Mouse (Mus musculus) forebrain, embryonic 16.5 days (tissue): ENCODE results near the gene Cdon. TPM values are rescaled to one million over a fixed set of nuclear protein-coding genes. Genes with fewer than 3 reads are reported as not detected.

Experiments used
- ATAC-seq: fragments of 200-750 bp; cut with Nextera tagmentation; 2 replicates; pipeline ENCODE4 v1.8.0; 2017; ENCODE audit warnings: mild to moderate bottlenecking, moderate library complexity
- H3K27ac ChIP-seq: fragments of 300-500 bp; sonication (generic); 2 replicates; pipeline ENCODE4 v1.5.1; 2014; ENCODE audit warnings: low read length, control low read depth
- H3K27me3 ChIP-seq: fragments of 300-500 bp; sonication (generic); replicated peaks from 2 replicates; pipeline ENCODE4 v1.6.1; 2014; ENCODE audit warnings: low read length; ENCODE audit not compliant: control insufficient read depth, insufficient read depth
- H3K36me3 ChIP-seq: fragments of 300-500 bp; sonication (generic); 2 replicates; pipeline ENCODE4 v1.6.1; 2014; ENCODE audit not compliant: control insufficient read depth, insufficient read depth
- H3K4me1 ChIP-seq: fragments of 300-500 bp; sonication (generic); replicated peaks from 2 replicates; pipeline ENCODE4 v1.6.1; 2014; ENCODE audit warnings: low read length; ENCODE audit not compliant: control insufficient read depth, insufficient read depth
- H3K4me2 ChIP-seq: fragments of 300-500 bp; sonication (generic); 2 replicates; pipeline ENCODE4 v1.6.1; 2014; ENCODE audit warnings: mild to moderate bottlenecking, low read length, control low read depth
- H3K4me3 ChIP-seq: fragments of 300-500 bp; sonication (generic); replicated peaks from 2 replicates; pipeline ENCODE4 v1.5.1; 2014; ENCODE audit warnings: mild to moderate bottlenecking, low read length, control low read depth
- H3K9ac ChIP-seq: fragments of 300-500 bp; sonication (generic); replicated peaks from 2 replicates; pipeline ENCODE4 v1.6.1; 2014; ENCODE audit warnings: low read depth, low read length, control low read depth
- H3K9me3 ChIP-seq: fragments of 300-500 bp; sonication (generic); 2 replicates; pipeline ENCODE4 v1.6.1; 2016; ENCODE audit warnings: low read length; ENCODE audit not compliant: control insufficient read depth
- WGBS: fragments of 180-500 bp; shearing (Covaris S2); extraction: QIAGEN DNeasy Blood & Tissue Kit; methylation state at CpG from one replicate; pipeline ENCODE4 v1.1.7; 2014; 5-methylcytosine and 5-hydroxymethylcytosine counted together
- polyA plus RNA-seq: library from polyadenylated mRNA; unstranded; fragments of >200 nt; fragmentation: Nextera tagmentation; extraction: Ambion mirVana; gene quantifications from 2 replicates; pipeline ENCODE4 v1.2.1, GENCODE M21; 2015

Cdon gene
- polyA plus RNA-seq, 1 experiment from 2014 or later, result 12.3 TPM

DNA sequence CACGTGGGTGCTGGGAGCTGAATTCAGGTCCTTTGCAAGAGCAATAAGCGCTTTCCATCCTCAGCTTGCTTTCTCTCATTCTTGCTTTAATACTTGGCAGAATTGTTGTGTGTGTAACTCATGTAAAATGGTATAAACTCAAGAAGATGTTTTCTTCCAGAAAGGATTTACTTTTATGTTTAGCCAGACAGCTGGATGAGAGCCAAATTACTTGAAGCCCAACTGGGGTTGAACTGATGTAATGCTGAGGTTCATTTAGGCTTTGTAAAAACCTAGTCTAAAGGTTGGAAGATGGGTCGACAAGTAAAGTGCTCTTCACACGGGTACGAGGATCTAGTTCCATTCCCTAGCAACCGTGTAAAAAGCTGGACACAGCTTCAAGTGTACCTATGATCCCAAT is 79.0 kb downstream of the Cdon start:
- Histone ChIP-seq H3K27me3 (no peaks in the 10 kb centered on the region), H3K36me3 (peaks cover 16% of the 10 kb centered on the region), H3K27ac (no peak overlapping the region), H3K9ac (no peak overlapping the region), H3K4me3 (no peak overlapping the region), H3K9me3 (no peaks in the 10 kb centered on the region), H3K4me2 (no peak overlapping the region), H3K4me1 (no peaks in the 10 kb centered on the region)
- no peak for ATAC-seq
- 49% methylated on average over 6 of the region's 6 CpGs for WGBS

DNA sequence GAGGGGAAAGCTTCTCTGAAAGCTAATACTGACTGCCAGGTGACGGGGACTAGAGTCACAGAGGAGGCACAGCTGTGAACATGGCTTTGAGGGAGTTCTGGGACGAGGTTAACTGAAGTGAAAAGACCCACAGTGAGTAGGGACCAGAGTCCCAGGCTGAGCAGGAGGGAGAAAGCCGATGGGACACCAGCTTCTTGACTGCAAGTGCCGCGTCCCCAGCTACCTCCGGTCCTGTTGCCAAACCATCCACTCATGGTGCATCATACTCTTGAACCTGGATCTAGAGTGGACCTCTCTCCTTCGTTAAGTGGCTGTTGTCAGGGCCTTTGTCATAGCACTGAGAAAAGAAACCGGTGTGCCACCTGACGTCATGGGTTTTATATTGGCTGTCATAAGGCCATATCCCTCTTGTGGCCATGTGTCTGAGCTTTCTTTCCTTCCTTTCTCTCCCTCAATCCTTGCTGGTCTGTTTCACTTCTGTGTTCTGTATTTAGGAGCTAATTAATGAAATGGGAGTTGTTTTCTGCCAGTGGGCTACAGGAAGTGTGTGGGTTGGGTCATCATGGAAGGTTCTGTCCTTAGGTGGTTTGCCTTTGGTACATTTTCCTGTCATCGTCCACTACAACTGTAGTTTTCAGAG is 81.6 kb downstream of the Cdon start:
- Histone ChIP-seq H3K36me3 (peaks cover 16% of the 10 kb centered on the region), H3K4me1 (peaks cover 3% of the 10 kb centered on the region), H3K4me2 (no peak overlapping the region), H3K9me3 (no peaks in the 10 kb centered on the region), H3K9ac (no peak overlapping the region), H3K27ac (no peak overlapping the region), H3K4me3 (no peak overlapping the region), H3K27me3 (no peaks in the 10 kb centered on the region)
- no peak for ATAC-seq
- WGBS, result 79% methylated on average over 10 of the region's 10 CpGs

DNA sequence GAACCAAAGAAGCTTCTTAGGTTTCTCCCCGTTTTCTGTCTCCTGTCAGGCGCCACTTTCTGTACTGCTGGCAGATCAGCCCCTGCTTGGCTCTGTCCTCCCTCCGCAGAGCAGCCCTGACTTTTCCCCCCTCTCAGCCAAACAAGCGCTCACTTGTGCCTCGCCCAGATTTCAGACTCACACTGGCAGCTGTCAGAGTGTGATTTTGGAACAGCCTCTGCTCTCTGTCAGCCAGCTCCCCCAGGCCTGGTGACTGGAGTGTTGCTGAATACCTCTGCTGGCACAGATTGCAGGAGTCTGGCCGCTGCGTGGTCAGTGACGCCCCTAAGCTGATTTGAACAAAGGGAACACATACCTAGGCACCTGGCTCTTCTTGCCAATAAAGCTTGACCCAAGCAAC is 87.3 kb downstream of the Cdon start:
- ATAC-seq, result peak; percentile 90
- Histone ChIP-seq H3K36me3 (peaks cover 8% of the 10 kb centered on the region; the same call in 1 of the 2 replicates), H3K4me1 (peaks cover 17% of the 10 kb centered on the region), H3K9ac (no peak overlapping the region), H3K4me2 (no peak overlapping the region), H3K27me3 (no peaks in the 10 kb centered on the region), H3K27ac (peak overlapping the region; percentile 54), H3K9me3 (no peaks in the 10 kb centered on the region), H3K4me3 (no peak overlapping the region)
- WGBS, result 17% methylated on average over 8 of the region's 8 CpGs

DNA sequence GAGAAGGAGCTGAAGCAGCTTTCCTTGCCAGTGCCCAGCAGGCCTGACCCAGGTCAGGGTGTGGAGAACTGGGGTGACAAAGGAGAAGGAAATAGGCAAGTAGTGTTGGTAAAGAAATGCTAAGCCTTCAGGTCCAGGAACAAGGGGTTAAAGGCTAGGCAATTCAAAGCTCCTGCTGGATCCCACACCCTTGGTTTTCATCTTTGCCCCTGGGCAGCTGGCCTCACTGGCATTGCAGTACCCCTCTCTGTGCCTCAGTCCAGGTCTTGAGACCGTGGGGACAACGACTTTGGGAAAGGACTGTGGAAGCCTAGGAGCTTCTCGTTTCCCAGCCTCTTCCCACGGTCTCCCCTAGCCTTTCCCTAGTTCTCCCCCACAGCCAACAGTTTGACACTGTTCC is 93.0 kb downstream of the Cdon start:
- WGBS, result 85% methylated on average over 4 of the region's 4 CpGs

DNA sequence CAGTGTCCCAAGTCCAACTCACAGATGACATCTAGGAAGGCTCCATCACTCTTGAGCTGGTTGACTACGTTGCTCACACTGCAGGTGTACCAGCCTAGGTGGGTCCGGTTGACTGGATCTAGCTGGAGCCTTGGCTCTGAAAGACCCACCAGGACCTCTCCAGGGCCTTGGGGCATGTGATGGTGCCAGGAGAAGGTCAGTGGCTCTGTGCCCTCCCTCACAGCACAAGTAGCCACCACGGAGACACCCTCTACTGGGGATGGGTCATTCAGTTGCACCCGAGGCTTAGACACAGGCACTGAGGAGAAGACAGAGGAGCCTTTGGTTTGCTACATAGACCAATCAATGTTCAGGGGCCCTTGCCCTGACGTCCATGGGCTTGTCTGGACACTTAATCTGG is 95.3 kb downstream of the Cdon start:
- ATAC-seq, result no peak

More for the DNA sequence above, 93.0 kb downstream of the Cdon start:
- Histone ChIP-seq H3K9me3 (no peaks in the 10 kb centered on the region), H3K27ac (no peak overlapping the region), H3K27me3 (no peaks in the 10 kb centered on the region), H3K36me3 (no peaks in the 10 kb centered on the region), H3K9ac (no peak overlapping the region), H3K4me1 (no peaks in the 10 kb centered on the region), H3K4me2 (no peak overlapping the region), H3K4me3 (no peak overlapping the region)
- no peak for ATAC-seq

DNA sequence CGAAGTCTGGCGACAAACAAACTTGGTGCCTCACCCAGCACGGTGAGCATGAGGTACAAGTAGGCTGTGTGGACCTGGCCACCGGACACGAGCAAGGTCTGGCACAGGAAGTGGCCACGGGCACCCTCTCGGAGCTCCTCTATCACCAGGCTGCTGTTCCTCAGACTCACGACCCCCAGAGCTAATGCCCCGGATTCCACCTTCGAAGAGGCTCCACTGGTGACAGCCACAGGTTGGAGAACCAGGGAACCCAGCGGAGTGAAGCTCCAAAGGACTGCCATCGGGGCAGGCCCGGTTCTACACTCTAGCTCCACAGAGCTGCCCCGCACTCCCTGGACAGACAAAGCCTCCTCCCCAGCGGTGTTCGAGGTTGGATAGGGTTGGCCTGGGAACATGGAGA is 95.8 kb downstream of the Cdon start:
- no peak for ATAC-seq
- Histone ChIP-seq H3K4me3 (no peak overlapping the region), H3K9ac (no peak overlapping the region), H3K27me3 (no peaks in the 10 kb centered on the region), H3K36me3 (no peaks in the 10 kb centered on the region), H3K27ac (no peak overlapping the region), H3K9me3 (no peaks in the 10 kb centered on the region), H3K4me1 (no peaks in the 10 kb centered on the region), H3K4me2 (no peak overlapping the region)
- 95% methylated on average over 16 of the region's 16 CpGs for WGBS

More for the DNA sequence above, 95.3 kb downstream of the Cdon start:
- no peaks in the 10 kb centered on the region for H3K9me3 ChIP-seq
- no peaks in the 10 kb centered on the region for H3K36me3 ChIP-seq
- H3K9ac ChIP-seq, result no peak overlapping the region
- WGBS, result 85% methylated on average over 5 of the region's 5 CpGs
- H3K27me3 ChIP-seq, result no peaks in the 10 kb centered on the region
- H3K4me2 ChIP-seq, result no peak overlapping the region
- no peak overlapping the region for H3K27ac ChIP-seq
- no peak overlapping the region for H3K4me3 ChIP-seq
- H3K4me1 ChIP-seq, result no peaks in the 10 kb centered on the region

DNA sequence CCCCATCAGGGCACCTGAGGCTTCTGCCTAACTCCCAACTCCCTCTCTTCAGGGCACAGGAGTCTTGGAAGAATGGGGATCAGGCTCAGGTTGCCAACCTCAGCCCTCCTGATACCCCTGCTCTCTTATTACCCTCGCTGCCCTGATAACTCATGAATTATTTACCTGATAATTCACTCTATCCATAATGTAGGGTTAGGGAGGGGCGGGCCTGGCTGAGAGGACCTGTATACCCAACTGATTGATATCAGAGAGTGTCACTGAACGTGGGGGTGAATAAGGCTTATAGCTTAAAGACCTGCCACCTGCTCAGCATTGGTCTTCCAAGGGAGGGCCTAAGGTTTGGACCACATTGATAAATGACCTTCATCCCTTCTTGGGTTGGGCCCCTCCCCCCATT is 97.2 kb downstream of the Cdon start, which contains the start of gene Gm1113:
Gene Gm1113 (minus strand): TSS at position 101 of the 400 bp plus-strand sequence.
- Histone ChIP-seq H3K9me3 (no peaks in the 10 kb centered on the region), H3K4me1 (peaks cover 7% of the 10 kb centered on the region), H3K4me3 (no peak within 1 kb of the TSS), H3K9ac (no peak within 1 kb of the TSS), H3K4me2 (no peak within 1 kb of the TSS), H3K27ac (no peak within 1 kb of the TSS), H3K27me3 (no peaks in the 10 kb centered on the region), H3K36me3 (no peaks in the 10 kb centered on the region)
- no peak for ATAC-seq
- 78% methylated on average over 3 of the region's 3 CpGs for WGBS

DNA sequence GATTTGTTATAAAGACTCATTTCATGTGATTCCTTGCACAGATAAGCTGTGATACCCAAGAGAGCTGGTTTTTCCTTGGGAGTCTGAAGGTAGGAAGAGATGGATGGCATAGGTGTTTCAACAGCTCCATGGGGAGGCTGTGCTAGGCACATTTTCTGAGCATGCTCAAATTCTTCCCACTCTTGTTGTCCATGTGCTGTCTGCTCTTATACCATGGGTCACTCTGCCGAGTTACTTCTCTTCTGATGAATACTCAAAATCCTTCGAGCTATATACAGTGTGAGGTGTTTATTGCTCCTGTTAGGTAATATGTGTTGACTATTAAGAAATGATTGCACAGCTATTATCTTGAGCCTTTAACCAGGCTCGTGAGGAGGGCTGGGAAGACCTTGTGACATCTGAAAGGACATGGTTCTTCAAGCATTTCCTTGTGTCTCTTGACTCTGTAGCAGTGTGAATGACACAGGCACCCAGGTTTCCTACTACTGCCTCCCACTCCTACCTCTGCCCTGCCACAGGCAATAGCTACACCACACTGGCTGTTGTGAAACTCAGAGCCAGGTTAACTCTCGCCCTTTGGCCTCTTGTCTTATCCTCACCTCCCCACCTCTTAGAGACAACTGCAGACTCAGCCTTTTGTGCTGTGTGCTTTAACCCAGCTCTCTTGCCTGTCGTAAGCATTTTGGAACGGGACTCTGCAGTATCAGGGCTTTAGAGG is 99.9 kb downstream of the Cdon start:
- 76% methylated on average over 6 of the region's 6 CpGs for WGBS

DNA sequence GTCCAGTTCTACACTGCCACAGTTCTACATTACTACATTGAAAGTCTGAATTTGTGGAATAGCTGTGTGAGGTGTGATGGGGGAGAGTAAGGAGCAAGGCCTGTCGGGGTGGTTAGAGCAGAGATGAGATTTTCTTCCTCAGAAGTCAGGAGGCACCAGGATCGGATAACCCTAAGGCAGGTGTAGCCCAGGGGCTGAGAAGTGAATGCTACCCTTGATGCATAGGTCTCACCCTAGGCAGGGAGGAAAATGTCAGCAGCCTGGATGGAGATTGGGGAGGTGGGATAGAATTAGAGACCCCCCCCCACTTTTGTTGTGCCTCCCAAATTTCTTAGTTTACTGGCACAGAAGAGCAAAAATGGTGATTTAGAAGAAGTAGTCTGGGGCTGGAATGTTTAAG is 101.3 kb downstream of the Cdon start:
- WGBS, result 81% methylated on average over 2 of the region's 2 CpGs
- Histone ChIP-seq H3K9ac (no peak overlapping the region), H3K4me1 (peaks cover 23% of the 10 kb centered on the region), H3K36me3 (no peaks in the 10 kb centered on the region), H3K27ac (no peak overlapping the region), H3K9me3 (no peaks in the 10 kb centered on the region), H3K4me3 (no peak overlapping the region), H3K4me2 (no peak overlapping the region), H3K27me3 (no peaks in the 10 kb centered on the region)
- no peak for ATAC-seq

More for the DNA sequence above, 99.9 kb downstream of the Cdon start:
- H3K27ac ChIP-seq, result no peak overlapping the region
- H3K36me3 ChIP-seq, result no peaks in the 10 kb centered on the region
- H3K4me1 ChIP-seq, result peaks cover 23% of the 10 kb centered on the region
- no peak overlapping the region for H3K4me2 ChIP-seq
- no peak overlapping the region for H3K9ac ChIP-seq
- ATAC-seq, result no peak
- H3K27me3 ChIP-seq, result no peaks in the 10 kb centered on the region
- no peaks in the 10 kb centered on the region for H3K9me3 ChIP-seq
- H3K4me3 ChIP-seq, result no peak overlapping the region
